Mouse (Mus musculus): ENCODE results near the gene Zbtb8a.
"Not testable (repeated sequence)": the region's sequence is repeated elsewhere in the genome, so short reads cannot be mapped to it uniquely, and the experiment has no call there.

The Zbtb8a gene

GRCm38 (mm10) chr4:129376961-129377545 lies 863 bp downstream of the Zbtb8a start:
- peak; percentile 65 for DNase-seq (ENCODE audit: low spot score)

GRCm38 (mm10) chr4:129375821-129376220 lies 2.1 kb downstream of the Zbtb8a start:
- DNase-seq (ENCODE audit: low spot score) = no peak

GRCm38 (mm10) chr4:129375000-129375399 lies 2.9 kb downstream of the Zbtb8a start:
- no peak for DNase-seq (ENCODE audit: low spot score)

- DNase-seq (ENCODE audit: low spot score) = no peak
These were observed 3.6 kb downstream of the Zbtb8a start for GRCm38 (mm10) chr4:129374219-129374755.

GRCm38 (mm10) chr4:129373202-129373976 lies 4.5 kb downstream of the Zbtb8a start:
- DNase-seq (ENCODE audit: low spot score) = no peak

- DNase-seq (ENCODE audit: low spot score) = no peak
These were observed 6.5 kb downstream of the Zbtb8a start for GRCm38 (mm10) chr4:129371391-129371790.

- DNase-seq (ENCODE audit: low spot score) = no peak
These were observed 12.7 kb downstream of the Zbtb8a start for GRCm38 (mm10) chr4:129365224-129365623.

GRCm38 (mm10) chr4:129364379-129364778 lies 13.5 kb downstream of the Zbtb8a start:
- no peak for DNase-seq (ENCODE audit: low spot score)

- no peak for DNase-seq (ENCODE audit: low spot score)
These were observed 14.5 kb downstream of the Zbtb8a start for GRCm38 (mm10) chr4:129363463-129363862.

- DNase-seq (ENCODE audit: low spot score) = no peak
These were observed 15.1 kb downstream of the Zbtb8a start for GRCm38 (mm10) chr4:129362771-129363170.

GRCm38 (mm10) chr4:129362238-129362637 lies 15.7 kb downstream of the Zbtb8a start:
- not testable (repeated sequence) for DNase-seq (ENCODE audit: low spot score)

GRCm38 (mm10) chr4:129357613-129358163 lies 20.2 kb downstream of the Zbtb8a start:
- no peak for DNase-seq (ENCODE audit: low spot score)

GRCm38 (mm10) chr4:129354236-129354635 lies 23.7 kb downstream of the Zbtb8a start:
- DNase-seq (ENCODE audit: low spot score) = no peak

- DNase-seq (ENCODE audit: low spot score) = no peak
These were observed 24.7 kb downstream of the Zbtb8a start for GRCm38 (mm10) chr4:129353176-129353575.

- DNase-seq (ENCODE audit: low spot score) = no peak
These were observed 26.8 kb downstream of the Zbtb8a start for GRCm38 (mm10) chr4:129351111-129351510.

- peak; percentile 89 for DNase-seq (ENCODE audit: low spot score)
These were observed 27.3 kb downstream of the Zbtb8a start for GRCm38 (mm10) chr4:129350644-129351043.

GRCm38 (mm10) chr4:129346481-129347154 lies 31.3 kb downstream of the Zbtb8a start:
- no peak for DNase-seq (ENCODE audit: low spot score)

- DNase-seq (ENCODE audit: low spot score) = no peak
These were observed 35.2 kb downstream of the Zbtb8a start for GRCm38 (mm10) chr4:129342705-129343104.

GRCm38 (mm10) chr4:129341888-129342287 lies 36.0 kb downstream of the Zbtb8a start:
- DNase-seq (ENCODE audit: low spot score) = peak; percentile 24

GRCm38 (mm10) chr4:129339743-129340142 lies 38.2 kb downstream of the Zbtb8a start:
- no peak for DNase-seq (ENCODE audit: low spot score)

- no peak for DNase-seq (ENCODE audit: low spot score)
These were observed 41.6 kb downstream of the Zbtb8a start for GRCm38 (mm10) chr4:129336291-129336690.

Measured in embryo, embryonic 10.5 days (tissue).